Mouse (Mus musculus) intestine, embryonic 15.5 days (tissue): Measurements from ENCODE around the gene Parp14. TPM values are rescaled to one million over a fixed set of nuclear protein-coding genes. Genes with fewer than 3 reads are reported as not detected.

Experiments
- ATAC-seq: fragments of 200-750 bp; cut with Nextera tagmentation; 2 replicates; pipeline ENCODE4 v1.8.0; 2017; ENCODE audit warnings: moderate TSS enrichment, moderate library complexity
- H3K27ac ChIP-seq: fragments of 300-500 bp; sonication (generic); 2 replicates; pipeline ENCODE4 v1.5.1; 2015; ENCODE audit warnings: mild to moderate bottlenecking, inconsistent platforms
- H3K27me3 ChIP-seq: fragments of 300-500 bp; sonication (generic); replicated peaks from 2 replicates; pipeline ENCODE4 v1.6.1; 2015; ENCODE audit warnings: inconsistent platforms
- H3K36me3 ChIP-seq: fragments of 300-500 bp; sonication (generic); 2 replicates; pipeline ENCODE4 v1.6.1; 2015; ENCODE audit warnings: inconsistent platforms
- H3K4me1 ChIP-seq: fragments of 300-500 bp; sonication (generic); replicated peaks from 2 replicates; pipeline ENCODE4 v1.6.1; 2015; ENCODE audit warnings: inconsistent platforms
- H3K4me2 ChIP-seq: fragments of 300-500 bp; sonication (generic); replicated peaks from 2 replicates; pipeline ENCODE4 v1.6.1; 2015; ENCODE audit warnings: mild to moderate bottlenecking, inconsistent platforms
- H3K4me3 ChIP-seq: fragments of 300-500 bp; sonication (generic); replicated peaks from 2 replicates; pipeline ENCODE4 v1.5.1; 2015; ENCODE audit warnings: inconsistent platforms
- H3K9ac ChIP-seq: fragments of 300-500 bp; sonication (generic); 2 replicates; pipeline ENCODE4 v1.6.1; 2015; ENCODE audit warnings: inconsistent platforms
- H3K9me3 ChIP-seq: fragments of 300-500 bp; sonication (generic); 2 replicates; pipeline ENCODE4 v1.6.1; 2016; ENCODE audit warnings: inconsistent platforms
- WGBS: fragments of 180-500 bp; shearing (Covaris S2); methylation state at CpG from one replicate; pipeline ENCODE4 v1.1.7; 2015; 5-methylcytosine and 5-hydroxymethylcytosine counted together
- polyA plus RNA-seq: library from polyadenylated mRNA; unstranded; fragments of >200 nt; fragmentation: Nextera tagmentation; extraction: Ambion mirVana; gene quantifications from 2 replicates; pipeline ENCODE4 v1.2.1, GENCODE M21; 2015

Gene Parp14
- polyA plus RNA-seq, 1 experiment from 2014 or later, result 2.2 TPM

- Histone ChIP-seq H3K4me1 (no peaks in the 10 kb centered on the region), H3K4me3 (no peak overlapping the region), H3K27ac (no peak overlapping the region), H3K4me2 (no peak overlapping the region), H3K9ac (no peak overlapping the region), H3K27me3 (no peaks in the 10 kb centered on the region), H3K9me3 (no peaks in the 10 kb centered on the region), H3K36me3 (no peaks in the 10 kb centered on the region)
- 83% methylated on average over 1 of the region's 1 CpGs for WGBS
- no peak for ATAC-seq
These were observed 9.3 kb downstream of the Parp14 start for GRCm38 (mm10) chr16:35862057-35862456.

GRCm38 (mm10) chr16:35860236-35860635 is 11.1 kb downstream of the Parp14 start:
- no peak overlapping the region for H3K9ac ChIP-seq
- no peaks in the 10 kb centered on the region for H3K9me3 ChIP-seq
- ATAC-seq, result no peak
- no peak overlapping the region for H3K27ac ChIP-seq
- H3K4me3 ChIP-seq, result no peak overlapping the region
- no peak overlapping the region for H3K4me2 ChIP-seq
- 73% methylated on average over 16 of the region's 16 CpGs for WGBS
- H3K4me1 ChIP-seq, result no peaks in the 10 kb centered on the region
- no peaks in the 10 kb centered on the region for H3K27me3 ChIP-seq
- H3K36me3 ChIP-seq, result no peaks in the 10 kb centered on the region

- Histone ChIP-seq H3K9me3 (no peaks in the 10 kb centered on the region), H3K4me3 (no peak overlapping the region), H3K4me2 (no peak overlapping the region), H3K27me3 (no peaks in the 10 kb centered on the region), H3K4me1 (no peaks in the 10 kb centered on the region), H3K27ac (no peak overlapping the region), H3K9ac (no peak overlapping the region), H3K36me3 (no peaks in the 10 kb centered on the region)
- 83% methylated on average over 18 of the region's 18 CpGs for WGBS
- no peak for ATAC-seq
These were observed 14.6 kb downstream of the Parp14 start for GRCm38 (mm10) chr16:35856766-35857165.

- Histone ChIP-seq H3K9me3 (no peaks in the 10 kb centered on the region), H3K9ac (no peak overlapping the region), H3K4me3 (no peak overlapping the region), H3K4me1 (no peaks in the 10 kb centered on the region), H3K36me3 (no peaks in the 10 kb centered on the region), H3K27ac (no peak overlapping the region), H3K27me3 (no peaks in the 10 kb centered on the region), H3K4me2 (no peak overlapping the region)
- 75% methylated on average over 4 of the region's 4 CpGs for WGBS
- ATAC-seq, result no peak
These were observed 15.5 kb downstream of the Parp14 start for GRCm38 (mm10) chr16:35855846-35856245.

- Histone ChIP-seq H3K9me3 (no peaks in the 10 kb centered on the region), H3K36me3 (no peaks in the 10 kb centered on the region), H3K4me3 (no peak overlapping the region), H3K4me2 (no peak overlapping the region), H3K27me3 (no peaks in the 10 kb centered on the region), H3K9ac (no peak overlapping the region), H3K27ac (no peak overlapping the region), H3K4me1 (no peaks in the 10 kb centered on the region)
- no peak for ATAC-seq
These were observed 24.2 kb downstream of the Parp14 start for GRCm38 (mm10) chr16:35847138-35847537.

- Histone ChIP-seq H3K4me2 (no peak overlapping the region), H3K4me1 (no peaks in the 10 kb centered on the region), H3K9me3 (no peaks in the 10 kb centered on the region), H3K4me3 (no peak overlapping the region), H3K9ac (no peak overlapping the region), H3K36me3 (no peaks in the 10 kb centered on the region), H3K27me3 (no peaks in the 10 kb centered on the region), H3K27ac (no peak overlapping the region)
- WGBS, result 23% methylated on average over 1 of the region's 1 CpGs
- no peak for ATAC-seq
These were observed 31.7 kb downstream of the Parp14 start for GRCm38 (mm10) chr16:35839680-35840079.

GRCm38 (mm10) chr16:35834653-35835052 is 36.7 kb downstream of the Parp14 start:
- Histone ChIP-seq H3K27ac (no peak overlapping the region), H3K9ac (no peak overlapping the region), H3K27me3 (no peaks in the 10 kb centered on the region), H3K4me1 (no peaks in the 10 kb centered on the region), H3K4me3 (no peak overlapping the region), H3K9me3 (no peaks in the 10 kb centered on the region), H3K4me2 (no peak overlapping the region), H3K36me3 (no peaks in the 10 kb centered on the region)
- 84% methylated on average over 8 of the region's 8 CpGs for WGBS
- ATAC-seq, result no peak

DNA sequence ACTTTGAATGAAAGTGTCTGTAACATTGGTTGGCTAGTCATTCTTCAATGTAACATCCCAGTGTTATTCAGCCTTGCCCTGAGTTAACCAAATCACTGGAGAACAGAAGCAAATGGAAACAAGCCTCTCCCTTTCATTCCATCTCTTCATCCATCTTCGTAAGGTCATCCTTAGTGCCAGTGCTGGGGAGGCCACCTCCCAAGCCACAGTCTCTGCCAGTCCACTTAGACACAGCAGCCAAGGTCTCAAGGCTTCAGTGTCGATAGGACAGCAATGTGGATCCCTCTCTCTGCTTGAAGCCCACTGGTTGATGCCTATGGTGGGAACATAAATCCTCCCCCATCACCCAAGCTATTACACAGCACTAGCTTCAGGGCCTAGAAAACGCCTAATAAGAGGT is 38.4 kb downstream of the Parp14 start:
- H3K4me2 ChIP-seq, result no peak overlapping the region
- no peaks in the 10 kb centered on the region for H3K36me3 ChIP-seq
- no peak overlapping the region for H3K27ac ChIP-seq
- no peak overlapping the region for H3K9ac ChIP-seq
- H3K4me3 ChIP-seq, result no peak overlapping the region
- 74% methylated on average over 3 of the region's 3 CpGs for WGBS
- no peaks in the 10 kb centered on the region for H3K27me3 ChIP-seq
- no peak for ATAC-seq
- no peaks in the 10 kb centered on the region for H3K9me3 ChIP-seq
- no peaks in the 10 kb centered on the region for H3K4me1 ChIP-seq

GRCm38 (mm10) chr16:35829999-35830398 is 41.3 kb downstream of the Parp14 start:
- H3K9ac ChIP-seq, result no peak overlapping the region
- H3K9me3 ChIP-seq, result no peaks in the 10 kb centered on the region
- H3K36me3 ChIP-seq, result no peaks in the 10 kb centered on the region
- no peak for ATAC-seq
- H3K4me2 ChIP-seq, result no peak overlapping the region
- no peaks in the 10 kb centered on the region for H3K27me3 ChIP-seq
- H3K4me3 ChIP-seq, result no peak overlapping the region
- no peak overlapping the region for H3K27ac ChIP-seq
- WGBS, result 36% methylated on average over 7 of the region's 7 CpGs
- H3K4me1 ChIP-seq, result no peaks in the 10 kb centered on the region

GRCm38 (mm10) chr16:35817255-35818089 is 53.9 kb downstream of the Parp14 start:
- no peaks in the 10 kb centered on the region for H3K9me3 ChIP-seq
- peak; percentile 64 for ATAC-seq
- H3K27ac ChIP-seq, result no peak overlapping the region
- no peak overlapping the region for H3K9ac ChIP-seq
- no peaks in the 10 kb centered on the region for H3K4me1 ChIP-seq
- H3K27me3 ChIP-seq, result no peaks in the 10 kb centered on the region
- H3K4me2 ChIP-seq, result no peak overlapping the region
- no peaks in the 10 kb centered on the region for H3K36me3 ChIP-seq
- WGBS, result 33% methylated on average over 13 of the region's 13 CpGs
- no peak overlapping the region for H3K4me3 ChIP-seq

DNA sequence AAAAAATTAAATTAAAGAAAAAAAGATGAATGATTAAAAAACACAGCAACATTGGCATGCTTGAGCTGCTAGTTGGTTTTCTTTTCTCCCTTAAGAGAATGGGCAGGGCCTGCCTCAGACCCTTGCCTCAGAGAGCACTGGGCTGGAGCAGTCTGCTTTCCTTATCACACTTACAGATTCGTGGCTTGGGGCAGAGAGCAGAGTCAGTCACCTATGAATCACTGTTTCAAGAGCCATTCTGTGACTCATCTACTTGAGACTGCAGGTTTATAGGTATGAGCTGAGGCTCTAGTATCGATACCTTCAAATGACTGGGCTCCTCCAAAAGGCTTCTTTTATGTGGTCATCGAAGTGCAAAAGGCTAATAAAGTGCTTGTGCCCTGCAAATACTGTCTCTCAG is 58.2 kb downstream of the Parp14 start:
- Histone ChIP-seq H3K4me2 (no peak overlapping the region), H3K36me3 (no peaks in the 10 kb centered on the region), H3K27ac (no peak overlapping the region), H3K9ac (no peak overlapping the region), H3K27me3 (no peaks in the 10 kb centered on the region), H3K4me1 (no peaks in the 10 kb centered on the region), H3K9me3 (no peaks in the 10 kb centered on the region), H3K4me3 (no peak overlapping the region)
- peak; percentile 88 for ATAC-seq
- 51% methylated on average over 3 of the region's 3 CpGs for WGBS

GRCm38 (mm10) chr16:35808838-35809237 is 62.5 kb downstream of the Parp14 start:
- no peak overlapping the region for H3K27ac ChIP-seq
- H3K27me3 ChIP-seq, result no peaks in the 10 kb centered on the region
- H3K36me3 ChIP-seq, result no peaks in the 10 kb centered on the region
- H3K4me1 ChIP-seq, result no peaks in the 10 kb centered on the region
- no peak for ATAC-seq
- 82% methylated on average over 2 of the region's 2 CpGs for WGBS
- no peak overlapping the region for H3K9ac ChIP-seq
- H3K9me3 ChIP-seq, result no peaks in the 10 kb centered on the region
- H3K4me2 ChIP-seq, result no peak overlapping the region
- no peak overlapping the region for H3K4me3 ChIP-seq

- no peak overlapping the region for H3K27ac ChIP-seq
- no peaks in the 10 kb centered on the region for H3K27me3 ChIP-seq
- no peaks in the 10 kb centered on the region for H3K9me3 ChIP-seq
- no peak overlapping the region for H3K4me2 ChIP-seq
- 64% methylated on average over 4 of the region's 4 CpGs for WGBS
- no peak overlapping the region for H3K4me3 ChIP-seq
- H3K4me1 ChIP-seq, result no peaks in the 10 kb centered on the region
- no peak overlapping the region for H3K9ac ChIP-seq
- H3K36me3 ChIP-seq, result no peaks in the 10 kb centered on the region
- ATAC-seq, result peak; percentile 74
These were observed 63.7 kb downstream of the Parp14 start for GRCm38 (mm10) chr16:35807663-35807992.
